In genomic region chr12:73781425-73782032, GRCm38 (mm10) we compare ENCODE assay signal across 29 mouse cellular contexts.
DNase-seq lines count a peak whose midpoint lies in the region; ATAC-seq lines count a peak whose summit lies in the region.
"Had no signal": no experiment of that assay in that cellular context is flagged by ENCODE, and none has a peak within 500 bp of the region (broad histone marks: within the 10 kb centered on the region; RNA-seq: fewer than 3 reads in every experiment).

No protein-coding gene starts in this region.

- peak overlapping the region; percentile 90 for H3K27ac ChIP-seq in heart, embryonic 13.5 days (replicated peaks)
- H3K27ac ChIP-seq: hindbrain, embryonic 10.5 days; hindbrain, embryonic 15.5 days; kidney, embryonic 15.5 days; left cerebral cortex, adult 2 months; limb, embryonic 13.5 days; neural tube, embryonic 15.5 days had no signal

- no peaks in the 10 kb centered on the region for H3K9me3 ChIP-seq in heart, embryonic 13.5 days
- H3K9me3 ChIP-seq: hindbrain, embryonic 10.5 days; hindbrain, embryonic 15.5 days; kidney, embryonic 15.5 days; limb, embryonic 13.5 days; neural tube, embryonic 15.5 days had no signal

- H3K36me3 ChIP-seq in heart, embryonic 13.5 days: peaks cover 9% of the 10 kb centered on the region; the same call in 1 of the 2 replicates
- H3K36me3 ChIP-seq: G1E; hindbrain, embryonic 10.5 days; hindbrain, embryonic 15.5 days; limb, embryonic 13.5 days; neural tube, embryonic 15.5 days had no signal

- no peak overlapping the region for H3K9ac ChIP-seq in heart, embryonic 13.5 days
- H3K9ac ChIP-seq: hindbrain, embryonic 15.5 days; kidney, embryonic 15.5 days; limb, embryonic 13.5 days; neural tube, embryonic 15.5 days had no signal

- peak overlapping the region; percentile 27; the same call in 1 of the 2 replicates for H3K4me2 ChIP-seq in heart, embryonic 13.5 days
- H3K4me2 ChIP-seq: hindbrain, embryonic 15.5 days; kidney, embryonic 15.5 days; limb, embryonic 13.5 days; liver, embryonic 11.5 days; midbrain, embryonic 11.5 days; neural tube, embryonic 15.5 days had no signal

- H3K4me1 ChIP-seq in heart, embryonic 13.5 days: peaks cover 50% of the 10 kb centered on the region

- no peak overlapping the region for H3K4me3 ChIP-seq in heart, embryonic 13.5 days
- H3K4me3 ChIP-seq: hindbrain, embryonic 10.5 days; hindbrain, embryonic 15.5 days; kidney, embryonic 15.5 days; left cerebral cortex, adult 2 months; limb, embryonic 13.5 days; neural tube, embryonic 15.5 days had no signal

- intact Hi-C loops in heart, postnatal 14 days (cut with DNase I): no loop called here
- intact Hi-C loops in heart, postnatal 10 days (cut with DNase I): loop anchor here (2.0 kb wide), 1 partner anchor 59 kb away; no protein-coding TSS in a partner anchor

- no peaks in the 10 kb centered on the region for H3K27me3 ChIP-seq in heart, embryonic 13.5 days (replicated peaks)
- H3K27me3 ChIP-seq: hindbrain, embryonic 15.5 days; kidney, embryonic 15.5 days; limb, embryonic 13.5 days; neural tube, embryonic 15.5 days had no signal

- peak; percentile 74; the same call in 1 of the 2 replicates for ATAC-seq in heart, embryonic 13.5 days (ENCODE audit: extremely low read depth, insufficient number of reproducible peaks, low FRiP score, low TSS enrichment)
- no peak for ATAC-seq in erythroid progenitor cell, adult 5-6 weeks (replicated peaks; ENCODE audit: low FRiP score, poor library complexity, severe bottlenecking)
- ATAC-seq: forebrain, embryonic 14.5 days; inflammation-experienced regulatory T-cells, adult 6 months had no signal

- 32% methylated on average over 6 of the region's 6 CpGs for WGBS in heart, embryonic 13.5 days

- peak; percentile 98 for DNase-seq in heart, adult 11 months
- DNase-seq in heart, postnatal 14 days: no peak
- peak; percentile 61 for DNase-seq in heart, adult 8-10 months (ENCODE audit: low spot score)
- peak; percentile 46 to 72 for DNase-seq in heart, postnatal 10 days
- DNase-seq in urinary bladder, postnatal 25 days (ENCODE audit: low spot score): no peak
- no peak for DNase-seq in kidney, adult 18-20 months
- DNase-seq: adrenal gland, postnatal 10 days; cerebellum, adult 11 months; cerebellum, adult 9-10 months; cerebellum, postnatal 36 days; kidney, adult 11 months; kidney, postnatal 36 days; lung, postnatal 36 days; retina, postnatal 1 day; right cerebral cortex, postnatal 14 days; thymus, postnatal 4 days had no signal

Comparison
In these comparisons a context has a peak if more than half of its experiments do, and no peak if none do; other contexts are left out.
1. DNase-seq: peak in heart, adult 11 months (single experiment), heart, adult 8-10 months (single experiment) and heart, postnatal 10 days (2 of 2); none in heart, postnatal 14 days (0 of 2), urinary bladder, postnatal 25 days (single experiment) and kidney, adult 18-20 months (single experiment).